Mouse (Mus musculus): ENCODE measurements around the gene Ch25h.
A peak's percentile ranks its signal among the peaks of the same experiment; 100 is the strongest.

Ch25h gene

DNA sequence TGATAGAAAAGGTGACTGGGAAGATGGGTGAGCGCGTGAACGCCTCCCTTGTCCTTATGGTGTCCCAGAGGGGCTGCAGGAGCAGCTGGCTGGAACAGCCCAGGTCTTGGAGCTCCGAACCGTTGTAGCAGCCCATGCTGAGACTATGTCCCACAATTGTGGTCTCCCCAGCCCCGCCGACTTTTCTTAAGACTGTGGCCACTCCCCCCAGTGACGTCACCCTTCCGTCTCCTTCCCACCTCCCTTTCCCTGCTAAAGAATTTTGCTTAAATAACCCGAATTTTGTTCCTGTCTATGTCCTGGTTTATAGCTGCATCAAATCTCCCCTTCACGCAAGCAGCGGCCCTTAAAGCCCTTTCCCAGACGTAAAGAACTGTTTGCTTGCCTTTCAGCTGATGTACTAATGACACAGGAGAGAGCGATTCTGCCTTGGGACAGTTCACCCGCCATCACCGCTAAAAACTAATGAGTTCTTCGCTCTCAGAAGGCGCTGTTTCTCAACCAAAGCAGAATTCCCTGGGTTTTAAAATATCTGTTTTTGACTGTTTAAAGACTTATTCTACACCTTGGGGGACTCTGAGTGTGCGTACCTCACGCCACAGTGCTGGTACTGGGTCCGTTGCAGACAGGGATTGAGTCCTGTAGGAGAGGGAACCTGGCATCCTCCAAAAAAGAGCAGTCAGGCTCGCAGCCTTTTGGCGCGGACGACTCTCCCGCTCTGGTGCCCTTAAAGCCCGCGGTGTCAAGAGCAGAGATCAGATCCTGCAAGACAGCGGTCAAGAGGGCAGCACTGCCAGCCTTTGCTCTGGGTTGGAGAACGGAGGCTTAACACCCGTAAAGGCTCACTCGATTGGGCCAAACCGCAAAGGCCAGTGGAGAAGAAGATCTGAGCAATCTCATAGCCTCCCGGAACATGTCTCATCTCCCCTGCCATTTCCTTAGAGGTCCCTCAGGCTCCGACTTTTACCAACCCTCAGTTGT is at the start of gene Ch25h:
TSS of gene Ch25h (minus strand) at position 174 of the 981 bp plus-strand sequence.
- peak; percentile 55 for DNase-seq

DNA sequence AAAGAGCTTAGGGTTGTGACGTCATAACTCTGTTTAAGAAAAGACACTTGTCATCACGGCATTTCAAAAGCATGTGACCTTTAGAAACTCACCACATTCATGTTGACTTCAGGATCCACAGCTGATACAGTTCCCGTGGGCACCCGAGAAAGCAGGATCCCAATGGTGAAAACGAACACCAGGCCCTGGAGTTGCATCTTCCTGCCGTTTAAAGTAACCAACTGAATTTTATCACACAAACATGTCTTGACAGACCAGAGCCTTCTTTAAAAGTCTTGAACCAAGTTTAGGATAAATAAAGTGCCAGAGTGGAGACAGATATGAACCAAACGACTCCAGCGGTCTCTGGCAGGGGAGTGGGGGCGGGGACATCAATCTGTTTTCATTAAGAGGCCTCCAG is 49.7 kb upstream of the Ch25h start:
- DNase-seq: no peak

DNA sequence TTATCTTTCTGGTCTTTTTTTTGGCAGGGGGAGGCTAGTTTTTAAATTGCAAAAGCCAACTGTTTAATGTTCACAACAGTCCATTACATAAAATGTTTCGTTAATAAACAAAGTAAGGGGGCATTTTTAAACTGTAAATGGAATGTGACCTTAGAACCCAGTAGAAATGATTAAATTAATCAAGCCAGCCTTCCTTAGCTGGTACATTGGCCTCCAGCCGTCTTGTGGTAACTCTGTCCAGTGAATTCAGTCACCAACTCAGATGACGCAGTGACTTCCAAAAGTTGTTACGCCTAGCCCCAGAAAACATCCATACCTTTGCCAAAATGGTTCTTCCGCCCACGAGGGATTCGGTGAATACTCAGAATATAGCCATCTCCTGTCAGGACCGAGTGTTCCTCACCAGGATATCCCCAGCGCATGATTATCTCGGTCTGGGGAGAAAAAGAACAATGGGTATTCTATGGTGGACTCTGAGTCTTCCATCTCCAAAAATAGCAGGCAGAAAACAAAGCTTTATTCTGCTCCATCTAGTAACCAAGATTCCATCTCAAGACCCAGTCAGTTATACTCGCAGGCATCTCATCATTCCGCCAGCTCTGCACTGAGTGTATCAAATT is 48.3 kb upstream of the Ch25h start:
- no peak for DNase-seq

DNA sequence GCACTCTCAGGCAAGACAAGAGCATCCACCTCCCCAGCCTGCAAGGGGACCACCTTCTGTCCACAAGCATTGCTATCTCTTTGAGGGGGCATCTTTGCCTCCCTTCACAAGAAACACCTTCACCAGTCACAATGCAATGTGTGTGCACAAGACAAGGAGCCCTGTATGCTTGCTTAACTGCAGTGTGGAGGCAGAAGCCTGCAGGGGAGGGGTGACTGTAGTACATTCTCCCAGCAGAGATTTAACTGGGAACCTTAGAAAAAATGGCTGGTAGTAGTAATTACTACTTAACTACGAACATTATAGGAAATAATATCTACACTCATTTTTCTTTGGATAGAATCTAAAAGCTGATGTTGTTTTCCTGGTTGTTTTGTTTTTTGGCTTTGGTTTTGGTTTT is 47.0 kb upstream of the Ch25h start:
- no peak for DNase-seq

DNA sequence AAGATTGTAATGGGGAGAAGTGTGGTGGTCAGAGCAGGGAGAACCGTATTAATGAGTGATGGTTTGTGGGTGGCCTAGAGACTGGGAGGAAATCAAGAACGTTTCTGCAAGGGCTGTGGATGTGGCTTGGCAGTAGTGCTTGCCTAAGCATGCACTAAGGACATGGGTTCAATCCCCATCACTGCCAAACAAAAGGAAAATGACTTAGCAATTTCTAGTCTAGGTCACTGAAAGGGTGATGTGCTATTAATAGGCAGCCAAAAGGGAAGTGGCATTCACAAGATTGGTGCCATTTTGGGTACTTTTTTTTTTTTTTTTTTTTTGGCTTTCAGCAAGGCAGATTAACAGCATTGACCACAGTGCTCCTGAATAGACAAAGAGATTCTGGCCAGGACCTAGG is 46.4 kb upstream of the Ch25h start:
- no peak for DNase-seq

DNA sequence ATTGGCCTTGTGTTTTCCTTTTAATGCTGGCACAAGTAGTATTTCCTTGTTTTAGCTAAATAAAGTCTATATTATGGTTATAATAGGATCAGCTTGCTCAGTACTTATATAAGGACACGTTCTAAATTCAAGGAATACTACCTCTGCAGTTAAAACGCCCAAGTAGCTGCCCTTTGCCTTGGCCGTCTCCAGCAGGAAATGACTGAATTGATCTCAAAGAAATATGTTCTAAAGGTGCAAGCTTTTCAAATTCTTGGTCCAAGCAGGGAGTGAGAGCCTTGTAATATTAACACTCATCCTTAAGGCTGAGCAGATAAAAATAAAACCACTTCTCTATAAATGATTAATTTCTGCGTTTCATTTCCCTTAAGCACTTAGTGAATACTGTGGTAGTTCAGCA is 45.1 kb upstream of the Ch25h start:
- DNase-seq: no peak

DNA sequence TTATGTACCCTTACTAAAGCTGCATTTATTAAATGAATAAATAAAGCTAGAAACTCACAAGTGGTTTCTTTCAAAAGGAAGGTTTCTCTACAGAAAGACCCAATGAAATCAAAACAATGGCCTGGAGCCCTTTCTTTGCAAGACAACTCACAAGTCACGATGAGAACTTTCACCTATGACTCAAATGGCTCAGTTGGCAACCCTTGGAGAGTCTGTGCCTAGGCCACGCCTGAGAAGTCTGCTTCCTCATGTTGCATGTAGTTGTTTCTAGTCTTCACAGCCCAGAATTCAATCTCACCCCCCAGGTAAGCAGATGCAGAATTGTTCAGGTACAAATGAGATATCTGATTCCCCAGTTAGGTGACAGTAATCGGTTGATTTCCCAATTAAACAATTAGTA is 44.7 kb upstream of the Ch25h start:
- no peak for DNase-seq

DNA sequence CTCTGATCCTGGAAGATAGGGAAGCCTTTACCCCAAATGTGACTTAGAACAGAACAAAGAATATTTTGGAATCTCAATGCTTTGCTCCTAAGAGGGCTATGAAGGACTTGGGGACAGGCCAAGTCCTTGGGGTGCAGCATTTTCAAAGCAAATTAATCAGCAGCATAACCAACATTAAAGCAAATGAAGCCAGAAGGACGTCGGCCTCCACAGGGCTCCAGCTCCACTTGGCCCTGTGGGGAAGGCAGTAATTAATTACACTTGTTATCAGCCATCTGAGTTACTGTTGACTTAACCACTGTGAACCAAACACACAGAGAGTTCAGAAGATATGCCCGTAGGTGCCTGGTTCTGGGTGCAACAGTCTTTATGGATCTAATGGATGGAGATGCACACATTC is 43.8 kb upstream of the Ch25h start:
- DNase-seq: no peak

DNA sequence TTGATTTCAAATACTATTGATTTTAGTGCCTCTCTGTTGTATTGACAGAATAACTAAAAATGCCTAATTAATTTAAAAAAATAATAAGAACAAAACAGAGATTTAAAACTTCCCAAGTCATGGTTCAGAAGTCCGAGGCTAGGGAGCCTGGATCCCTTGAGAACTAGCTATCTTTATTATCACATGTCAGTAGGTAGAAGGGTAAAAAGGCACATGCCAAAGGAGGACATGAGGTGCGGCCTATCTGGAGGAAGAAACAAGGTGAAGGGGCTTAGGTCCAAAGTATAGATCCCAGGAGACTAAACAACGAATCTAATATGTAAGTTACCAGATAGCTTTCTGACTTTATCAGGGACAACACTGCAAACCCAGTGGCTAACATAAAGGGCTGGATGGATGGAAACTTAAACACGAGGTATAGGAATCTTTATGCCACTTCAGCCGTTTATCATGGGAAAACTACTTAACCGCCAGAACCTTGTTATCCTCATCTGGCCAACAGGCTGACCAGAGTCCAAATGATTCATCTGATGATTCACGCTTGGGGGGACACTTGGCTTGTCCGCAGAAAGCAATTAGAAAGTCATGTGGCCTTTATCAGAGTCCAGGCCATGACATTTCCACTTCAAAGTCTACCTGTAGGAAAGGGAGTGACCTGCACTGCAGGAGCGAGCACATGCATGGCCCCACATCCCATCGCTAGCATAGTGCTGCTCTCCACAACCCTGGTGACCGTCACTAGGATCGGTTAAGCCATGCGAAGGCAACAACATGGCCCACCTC is 43.0 kb upstream of the Ch25h start:
- DNase-seq: no peak

DNA sequence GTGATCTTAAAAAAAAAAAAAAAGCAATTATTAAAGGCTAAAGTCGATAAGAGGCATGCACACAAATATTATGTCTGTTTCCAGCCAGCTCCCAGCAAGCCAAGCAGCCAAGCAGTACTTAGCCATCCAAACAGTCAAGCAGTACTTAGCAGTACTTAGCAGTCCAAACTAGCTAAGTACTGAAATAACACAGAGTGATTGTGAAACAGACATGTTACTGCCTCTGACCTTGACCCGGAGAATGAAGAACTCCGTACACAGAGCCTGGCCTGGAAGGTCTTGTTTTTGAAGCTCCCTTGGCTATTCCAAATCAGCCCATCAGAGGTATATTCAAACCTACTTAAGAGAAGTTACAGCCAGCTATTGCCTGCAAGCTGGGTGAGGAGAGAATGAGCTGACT is 42.2 kb upstream of the Ch25h start:
- DNase-seq: no peak

DNA sequence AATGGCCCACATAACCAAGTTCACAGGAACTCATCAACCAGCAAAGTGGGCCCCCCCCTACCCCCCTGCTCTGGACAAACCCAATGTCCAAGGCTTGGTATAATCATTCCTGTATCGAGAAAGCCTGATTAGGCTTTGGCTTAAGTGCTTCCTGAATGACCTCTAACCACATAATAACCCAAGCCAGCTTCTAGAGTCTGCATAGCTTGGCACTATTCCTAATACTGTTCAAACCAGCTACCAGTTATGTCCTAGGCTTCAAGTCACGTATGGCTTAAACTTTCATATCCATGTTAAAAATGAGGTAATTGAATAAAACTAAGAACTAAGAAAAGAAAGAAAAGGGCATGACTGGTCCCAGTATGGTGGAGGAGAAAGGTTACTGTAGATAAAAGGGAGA is 41.4 kb upstream of the Ch25h start:
- DNase-seq: no peak

DNA sequence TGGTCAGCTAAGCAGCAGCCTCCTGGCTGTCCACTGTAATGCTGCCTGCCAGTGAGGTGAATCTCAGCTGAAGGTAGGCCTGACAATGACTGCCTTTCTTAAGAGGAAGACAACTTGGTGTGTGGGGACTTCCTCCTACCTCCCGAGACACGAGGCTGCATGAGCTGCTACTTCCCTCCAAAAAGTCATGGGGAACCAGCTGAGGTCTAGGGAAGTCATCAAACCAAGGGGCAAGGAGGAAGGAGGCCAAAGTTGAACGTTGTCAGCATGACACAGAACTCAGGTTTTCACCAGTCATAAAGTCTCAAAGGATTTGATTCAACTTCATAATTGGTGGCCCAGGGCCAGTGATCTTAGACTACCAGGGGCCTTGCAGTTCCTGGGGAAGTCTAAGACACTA is 40.7 kb upstream of the Ch25h start:
- no peak for DNase-seq

DNA sequence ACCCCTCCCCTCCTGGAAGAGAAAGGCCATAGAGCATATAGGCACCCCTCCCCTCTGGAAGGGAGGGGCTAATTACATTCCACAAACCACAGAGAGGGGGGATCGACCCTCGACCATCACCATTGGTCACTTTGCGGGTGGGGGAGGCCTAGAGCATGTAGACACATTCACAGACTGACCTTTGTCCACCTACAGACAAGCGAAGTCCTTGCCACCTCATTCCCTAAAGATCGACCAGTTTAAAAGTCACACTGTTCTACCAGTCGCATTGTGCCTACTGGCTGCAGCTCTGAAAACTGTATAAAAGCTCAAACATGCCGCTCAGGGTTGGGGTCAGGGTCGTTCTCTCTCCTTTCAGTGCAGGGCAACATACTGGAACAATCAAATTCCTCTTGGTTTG is 36.6 kb upstream of the Ch25h start:
- no peak for DNase-seq

DNA sequence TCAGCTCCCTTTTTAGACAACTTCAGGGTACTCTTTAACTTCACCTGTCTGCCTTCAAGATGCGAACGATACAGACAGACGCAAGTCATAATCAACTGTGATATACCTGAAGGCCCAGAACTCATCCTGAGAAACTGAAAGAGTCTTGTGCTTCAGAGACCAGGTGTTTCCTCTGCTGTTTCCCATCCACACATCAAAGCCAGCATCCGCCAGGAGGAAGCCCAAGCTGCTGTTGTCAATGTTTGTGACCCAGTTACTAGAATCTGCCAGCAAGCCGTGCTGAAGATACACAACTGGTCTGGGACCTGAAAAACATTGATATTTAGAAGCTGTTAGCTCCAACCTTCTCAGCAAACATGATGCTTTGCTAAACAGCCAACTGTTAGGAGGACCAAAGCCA is 35.8 kb upstream of the Ch25h start:
- no peak for DNase-seq

DNA sequence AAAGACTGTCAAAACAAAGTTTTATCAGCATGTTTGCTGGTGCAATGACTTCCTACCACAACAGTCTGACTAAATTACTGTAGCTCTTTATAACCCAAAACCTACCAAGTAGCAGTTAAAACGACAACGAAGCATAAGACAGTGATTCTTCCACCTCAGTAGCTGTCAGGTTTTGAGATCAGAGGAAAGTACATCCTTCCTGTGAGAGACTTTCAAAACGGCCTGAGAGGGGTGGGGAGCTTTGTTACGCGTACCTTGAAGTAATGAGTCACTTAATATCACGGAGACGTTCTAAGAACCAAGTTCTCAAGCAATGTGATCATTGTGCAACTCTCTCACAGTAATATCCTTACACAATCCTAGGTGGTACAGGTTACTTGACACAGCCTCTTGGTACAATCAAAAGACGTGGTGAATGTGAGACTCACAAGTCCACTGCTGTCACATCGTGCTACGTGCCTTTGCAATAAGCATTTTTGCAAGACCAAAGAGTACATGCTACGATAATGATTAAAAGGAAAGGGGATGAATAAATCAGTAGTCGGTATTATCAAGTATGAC is 30.3 kb upstream of the Ch25h start:
- no peak for DNase-seq

DNA sequence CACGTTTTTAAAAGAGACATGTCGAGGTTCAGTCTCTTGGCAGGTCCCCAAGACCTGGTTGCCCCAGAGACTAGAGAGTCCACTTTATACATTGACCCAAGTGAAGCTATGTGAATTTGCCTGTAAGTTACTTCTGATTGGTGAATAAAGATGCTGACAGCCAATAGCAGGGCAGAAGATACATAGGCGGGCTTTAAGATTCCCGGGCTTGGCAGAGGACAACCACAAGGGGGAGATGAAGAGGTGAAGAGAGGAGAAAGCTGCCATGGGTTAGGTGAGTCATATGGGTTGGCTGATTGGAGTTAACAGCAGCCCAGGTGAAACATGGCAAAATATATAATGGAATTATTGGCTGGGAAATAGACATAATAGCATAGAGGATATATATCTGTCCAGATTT is 25.8 kb upstream of the Ch25h start:
- DNase-seq: peak; percentile 77

DNA sequence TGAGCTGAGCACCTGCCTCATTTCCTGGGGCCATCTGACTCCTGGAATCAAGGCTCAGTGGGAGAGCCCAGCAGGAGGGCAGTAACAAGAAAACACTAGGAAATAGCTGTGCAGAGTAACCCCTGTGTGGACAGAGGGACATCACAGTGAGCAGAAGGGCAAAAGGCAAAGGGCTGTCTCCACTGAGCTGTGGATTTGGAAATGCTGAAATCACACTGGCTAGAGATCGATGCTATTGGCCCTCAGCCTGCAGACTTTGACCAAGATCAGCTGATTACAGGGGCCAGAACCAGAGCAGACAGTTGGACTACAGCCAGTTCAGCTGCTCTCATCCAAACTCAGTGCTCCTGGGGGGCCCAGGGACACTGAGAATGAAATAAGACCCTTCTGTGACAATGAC is 21.4 kb upstream of the Ch25h start:
- DNase-seq: no peak

DNA sequence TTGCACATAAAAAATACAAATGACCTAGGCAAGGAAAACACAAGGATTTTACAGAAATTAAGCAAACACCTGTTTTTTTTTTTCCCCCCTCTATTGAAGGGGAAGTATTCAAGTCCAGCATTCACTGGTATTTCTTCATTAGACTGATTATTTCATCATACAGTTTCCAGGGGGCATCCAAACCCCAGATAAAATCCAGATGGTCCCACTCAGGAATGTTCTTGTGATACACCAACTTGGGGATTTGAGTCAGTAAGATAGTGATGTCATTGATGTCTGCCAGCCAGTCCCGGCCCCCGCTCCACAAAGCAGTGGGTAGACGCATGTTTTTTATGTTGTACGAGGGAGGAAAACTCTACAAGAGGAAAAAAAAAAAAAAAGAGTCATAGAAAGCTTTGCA is 18.9 kb upstream of the Ch25h start:
- no peak for DNase-seq

DNA sequence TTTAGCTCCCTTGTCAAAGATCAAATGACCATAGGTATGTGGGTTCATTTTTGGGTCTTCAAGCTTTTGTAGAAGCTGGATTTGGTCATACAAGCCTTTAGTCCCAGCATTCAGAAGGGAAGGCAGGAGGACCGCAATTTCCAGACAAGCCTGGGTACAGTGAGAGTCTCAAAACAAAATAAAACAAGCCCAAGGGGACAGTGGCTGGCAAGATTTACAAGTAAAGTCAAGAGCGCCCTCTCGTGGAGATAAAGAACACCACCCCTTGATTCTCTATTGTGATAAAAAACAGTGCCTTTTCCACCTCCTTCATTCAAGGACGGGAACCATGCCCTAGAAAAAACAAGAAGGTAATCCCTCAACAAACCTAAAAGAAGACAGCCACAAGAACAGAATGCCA is 8.6 kb upstream of the Ch25h start:
- peak; percentile 68 for DNase-seq

DNA sequence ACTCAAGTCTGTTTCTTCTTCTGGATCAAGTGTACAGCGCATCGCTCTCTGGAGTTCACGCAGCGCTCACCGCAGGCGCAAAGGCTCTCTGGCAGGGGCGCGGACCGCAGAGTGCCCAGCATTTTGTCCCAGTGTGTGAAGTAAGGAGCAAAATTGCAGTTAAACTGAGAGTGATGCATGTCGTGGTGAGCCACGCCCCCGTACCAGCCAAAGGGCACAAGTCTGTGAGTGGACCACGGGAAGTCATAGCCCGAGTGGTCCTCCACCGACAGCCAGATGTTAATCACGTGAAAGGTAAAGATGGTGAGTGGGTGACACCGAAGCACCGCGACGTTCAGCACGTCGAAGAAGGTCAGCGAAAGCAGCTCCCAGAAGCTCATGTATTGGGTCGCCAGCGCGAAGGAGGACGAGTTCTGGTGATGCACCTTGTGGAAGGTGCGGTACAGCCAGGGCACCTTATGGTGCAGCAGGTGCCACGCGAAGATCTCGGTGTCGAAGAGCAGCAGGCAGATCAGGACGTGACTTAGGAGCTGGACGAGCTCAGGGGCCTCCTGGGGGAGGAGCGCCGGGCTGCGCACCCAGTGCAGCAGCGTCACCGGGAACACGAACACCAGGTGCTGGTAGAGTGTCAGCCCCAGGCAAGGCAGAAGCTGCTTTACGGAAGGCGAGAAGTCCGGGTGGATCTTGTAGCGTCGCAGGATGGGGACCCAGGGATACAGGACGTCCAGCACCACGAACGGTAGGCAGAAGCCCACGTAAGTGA is 555 bp downstream of the Ch25h start:
- DNase-seq: peak; percentile 49

DNA sequence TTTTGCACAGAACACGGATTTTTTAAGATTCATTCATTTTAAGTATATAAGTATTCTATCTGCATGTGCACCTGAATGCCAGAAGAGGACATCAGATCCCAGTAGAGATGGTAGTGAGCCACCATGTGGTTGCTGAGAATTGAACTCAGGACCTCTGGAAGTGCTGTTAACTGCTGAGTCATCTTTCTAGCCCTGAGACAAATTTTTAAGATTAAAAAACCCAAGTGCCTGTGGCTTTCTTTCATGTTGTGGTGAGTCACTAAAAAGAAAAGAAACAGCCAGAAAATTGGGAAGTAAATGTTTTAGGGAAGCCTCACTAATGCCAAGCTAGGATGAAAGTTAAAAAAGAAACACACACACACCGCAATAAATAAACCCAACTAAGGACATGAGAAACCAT is 3.3 kb downstream of the Ch25h start:
- DNase-seq: no peak

DNA sequence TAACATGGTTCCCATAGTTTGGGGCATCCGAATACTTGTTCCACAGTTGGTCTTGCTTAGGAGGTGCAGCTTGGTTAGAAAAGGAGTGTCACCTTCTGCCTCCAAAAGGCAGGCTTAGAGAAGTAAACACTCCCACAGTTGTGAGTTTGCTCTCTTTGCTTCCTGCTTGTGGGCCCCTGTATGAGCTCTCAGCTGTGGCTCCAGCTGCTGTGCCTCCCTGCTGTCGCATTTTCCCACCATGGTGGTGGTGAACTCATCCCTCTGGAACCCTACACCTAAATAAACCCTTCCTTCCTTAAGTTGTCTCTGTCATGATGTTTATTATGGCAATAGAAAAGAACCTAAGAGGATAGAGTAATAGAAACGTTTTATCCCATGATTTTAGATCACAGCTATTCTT is 6.2 kb downstream of the Ch25h start:
- DNase-seq: no peak

DNA sequence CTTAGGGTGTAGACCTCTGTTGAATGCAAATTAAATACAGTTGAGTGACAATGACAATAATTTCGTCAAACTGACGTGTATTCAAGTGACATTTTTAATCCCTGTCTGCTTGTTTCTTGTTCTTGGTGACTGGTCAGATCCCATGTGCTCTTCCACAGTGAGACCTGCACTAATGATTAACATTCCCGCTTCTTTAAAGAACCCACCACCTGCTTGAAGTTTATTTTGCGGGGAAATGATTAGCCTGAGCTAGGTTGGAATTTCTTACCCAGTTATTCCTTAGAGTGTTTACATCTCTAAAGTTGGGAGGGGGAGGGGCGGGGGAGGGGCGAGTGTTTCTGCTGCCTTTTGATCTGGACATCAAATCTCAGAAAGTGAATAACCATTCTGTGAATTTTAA is 6.7 kb downstream of the Ch25h start:
- DNase-seq: no peak

Data from retina, postnatal 1 day (tissue).